Mouse (Mus musculus): ENCODE measurements around the gene Slc19a2. TPM values are rescaled to one million over a fixed set of nuclear protein-coding genes. Genes with fewer than 3 reads are reported as not detected.
"Not testable (repeated sequence)": the region's sequence is repeated elsewhere in the genome, so short reads cannot be mapped to it uniquely, and the experiment has no call there.

Slc19a2 gene
- 10 to 100 TPM; 12.6 to 14.8 TPM for total RNA-seq (2021)
- long read RNA-seq, transcript Slc19a2-201 (6 exons, 3,571 nt): major isoform, 34 of 39 reads
- long read RNA-seq, partial matches to known transcripts: 0 of 39 reads
- long read RNA-seq, other reads (novel, unspliced or antisense): 5 of 39 reads

DNA sequence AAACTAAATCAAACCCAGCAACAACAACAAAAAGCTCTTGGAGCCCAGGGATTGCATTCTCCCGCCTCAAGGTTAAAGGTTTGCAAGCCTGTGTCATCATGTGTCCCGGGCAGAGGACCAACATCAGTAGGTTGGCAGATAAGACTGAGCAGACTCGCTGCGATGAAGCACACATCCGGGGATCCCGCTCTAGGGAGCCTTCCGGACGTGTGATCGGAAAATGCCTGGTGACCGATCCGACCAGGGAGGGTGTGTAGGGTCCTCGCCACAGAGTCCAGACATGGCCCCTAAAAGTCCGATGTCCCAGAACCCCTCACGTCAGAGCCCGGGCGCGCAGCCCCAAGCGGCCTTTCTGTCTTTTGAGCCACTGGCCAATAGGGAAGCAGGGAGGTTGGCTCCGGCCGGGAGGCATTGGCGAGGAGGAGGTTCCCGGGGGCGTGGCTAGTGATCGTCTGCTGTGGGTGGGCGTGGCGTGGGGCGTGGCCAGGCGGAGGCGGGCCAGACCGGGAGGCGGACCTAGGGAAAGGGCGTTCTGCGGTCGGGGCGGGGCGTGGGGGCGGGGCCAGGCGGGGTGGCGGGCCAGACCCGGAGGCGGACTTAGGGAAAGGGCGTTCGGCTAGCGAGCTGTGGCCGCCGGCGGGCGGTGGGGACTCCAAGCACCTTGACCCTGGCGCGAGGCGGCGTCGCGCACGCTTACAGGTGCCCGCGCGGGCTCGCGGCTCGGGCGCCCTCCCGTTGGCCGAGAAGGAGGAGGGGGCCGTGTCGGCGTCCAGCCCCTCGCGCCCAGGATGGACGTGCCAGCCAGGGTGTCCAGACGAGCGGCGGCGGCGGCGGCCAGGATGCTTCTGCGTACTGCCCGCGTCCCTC is at the start of gene Slc19a2:
Slc19a2 (plus strand) TSS at position 582 of the 867 bp plus-strand sequence.
- peak; percentile 95 to 98 for DNase-seq (ENCODE audit: low spot score in 2 of 2)

DNA sequence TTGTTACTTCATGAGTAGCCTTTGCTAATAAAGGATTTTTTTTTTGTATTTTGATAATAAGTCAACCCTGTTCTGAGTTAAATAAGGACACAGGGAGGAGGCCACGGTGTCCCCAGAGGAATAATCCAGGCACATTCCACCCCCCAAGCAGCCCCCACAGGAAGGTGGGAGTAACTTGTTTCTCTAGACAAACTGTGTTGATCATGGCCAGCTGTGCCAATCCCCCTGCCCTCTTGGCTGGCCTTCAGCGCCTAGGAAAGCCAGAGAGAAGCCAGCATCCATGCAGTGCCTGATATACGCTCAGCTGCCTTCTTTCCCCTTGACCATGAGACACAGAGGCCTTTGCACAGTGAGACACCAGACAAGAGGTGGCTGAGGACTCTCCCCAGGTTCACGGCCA is 49.3 kb upstream of the Slc19a2 start:
- no peak for DNase-seq (ENCODE audit: low spot score in 2 of 2)

DNA sequence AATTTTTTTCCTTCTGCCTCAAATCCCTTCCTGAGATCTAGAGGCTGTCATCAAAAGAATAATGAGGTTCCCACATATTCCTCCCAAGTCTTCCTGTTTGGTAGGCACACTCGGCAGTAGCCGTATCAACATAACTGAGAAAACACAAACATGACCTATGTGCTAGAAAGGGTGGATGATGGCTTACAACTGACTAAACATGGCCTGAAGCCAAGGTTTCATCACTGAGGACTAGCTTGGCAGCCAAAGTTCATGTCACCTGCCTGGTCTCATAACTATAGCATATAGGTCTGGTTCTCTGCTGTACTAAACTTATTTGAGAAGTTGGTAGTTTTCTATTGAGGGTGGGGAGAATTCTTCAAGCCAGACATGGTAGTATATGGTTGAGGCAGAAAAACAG is 40.4 kb upstream of the Slc19a2 start:
- no peak for DNase-seq (ENCODE audit: low spot score in 2 of 2)

DNA sequence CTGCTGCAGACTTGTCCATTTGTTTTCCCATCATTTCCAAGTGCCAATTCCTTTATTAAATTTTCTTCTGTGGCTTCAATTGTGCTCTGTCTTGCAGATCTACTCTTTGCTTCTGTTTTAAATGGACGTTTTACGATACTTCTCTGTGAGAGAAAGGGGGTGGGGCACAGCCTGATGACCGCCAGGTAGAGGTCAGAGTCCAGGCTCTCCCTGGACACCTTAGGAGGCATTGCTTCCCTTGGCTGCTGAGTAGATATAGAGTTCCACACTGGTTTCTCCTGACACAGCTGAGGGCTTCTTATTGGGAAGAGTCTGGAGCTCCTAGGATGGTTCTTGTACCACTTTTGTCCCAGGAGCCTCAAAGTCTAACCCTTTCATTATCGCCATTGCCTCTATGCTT is 37.9 kb upstream of the Slc19a2 start:
- DNase-seq (ENCODE audit: low spot score in 2 of 2): no peak

DNA sequence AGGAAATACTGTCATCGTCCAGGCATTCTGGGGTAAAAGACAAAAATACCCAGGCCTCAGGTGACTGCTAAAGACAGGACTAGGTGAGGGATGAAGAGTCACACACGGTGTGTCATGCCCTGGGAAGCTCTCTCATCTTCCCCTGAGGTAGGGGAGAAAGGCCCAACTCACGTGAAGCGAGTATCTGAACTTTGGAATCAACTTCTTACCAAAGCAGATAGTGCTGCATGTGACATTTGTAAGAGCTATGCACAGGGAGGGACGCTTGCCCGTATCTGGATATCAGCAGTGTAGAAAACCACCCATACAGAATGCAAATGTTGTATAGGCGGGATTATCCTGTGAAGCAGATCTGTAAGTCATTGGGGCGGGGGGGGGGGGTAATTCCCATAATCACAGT is 36.2 kb upstream of the Slc19a2 start:
- no peak for DNase-seq (ENCODE audit: low spot score in 2 of 2)

DNA sequence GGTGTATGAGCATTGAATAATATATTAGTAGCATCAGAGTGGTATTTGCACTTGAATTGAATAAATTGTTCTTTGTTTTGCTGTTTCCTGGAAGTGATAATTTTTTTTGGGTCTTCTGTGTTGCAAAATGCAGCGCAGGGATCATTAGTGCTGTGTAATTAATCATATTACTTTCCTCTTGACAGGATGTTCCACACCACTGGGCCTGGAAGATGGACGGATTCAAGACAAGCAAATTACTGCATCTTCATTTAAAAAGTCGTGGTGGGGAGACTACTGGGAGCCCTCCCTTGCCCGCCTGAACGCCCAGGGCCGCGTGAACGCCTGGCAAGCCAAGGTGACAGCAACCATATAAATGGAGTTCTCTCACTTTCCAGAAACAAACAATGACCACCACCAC is 34.7 kb upstream of the Slc19a2 start:
- no peak for DNase-seq (ENCODE audit: low spot score in 2 of 2)

DNA sequence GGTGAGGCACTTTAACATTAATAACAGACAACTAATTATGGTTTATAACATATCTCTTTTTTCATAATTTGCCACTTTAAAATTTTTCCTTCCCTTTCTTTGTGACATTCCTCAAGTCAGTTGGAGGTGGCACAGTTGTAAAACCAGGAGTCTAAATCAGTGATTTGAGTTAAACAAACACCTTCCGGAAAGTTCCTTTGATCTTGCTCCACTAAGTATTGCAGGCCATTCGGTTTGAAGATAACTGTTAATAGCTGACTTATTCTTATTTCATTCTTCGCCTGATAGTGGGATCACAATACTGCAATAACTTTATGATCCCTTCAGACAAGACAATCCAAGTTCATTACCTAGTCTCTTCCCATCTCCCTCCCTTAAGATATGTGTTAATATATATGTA is 33.7 kb upstream of the Slc19a2 start:
- no peak for DNase-seq (ENCODE audit: low spot score in 2 of 2)

DNA sequence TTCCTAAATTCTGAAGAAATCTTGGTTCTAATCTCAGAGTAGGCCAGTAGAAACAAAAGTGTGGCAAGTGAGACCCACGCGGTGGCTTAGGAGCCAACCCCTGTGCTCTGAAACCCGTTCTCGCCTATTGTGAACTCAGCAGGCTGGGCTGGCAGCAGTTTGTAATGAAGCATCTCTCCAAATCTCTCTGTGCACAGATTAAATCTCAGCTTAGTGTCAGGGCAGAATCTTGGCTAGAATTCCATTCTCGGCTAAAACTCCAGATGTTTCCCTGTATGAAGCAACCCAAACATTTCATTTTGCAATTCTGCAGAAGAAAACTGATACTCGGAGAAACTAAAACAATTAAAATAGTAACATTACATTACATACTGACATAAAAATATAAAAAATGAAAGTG is 33.3 kb upstream of the Slc19a2 start:
- no peak for DNase-seq (ENCODE audit: low spot score in 2 of 2)

DNA sequence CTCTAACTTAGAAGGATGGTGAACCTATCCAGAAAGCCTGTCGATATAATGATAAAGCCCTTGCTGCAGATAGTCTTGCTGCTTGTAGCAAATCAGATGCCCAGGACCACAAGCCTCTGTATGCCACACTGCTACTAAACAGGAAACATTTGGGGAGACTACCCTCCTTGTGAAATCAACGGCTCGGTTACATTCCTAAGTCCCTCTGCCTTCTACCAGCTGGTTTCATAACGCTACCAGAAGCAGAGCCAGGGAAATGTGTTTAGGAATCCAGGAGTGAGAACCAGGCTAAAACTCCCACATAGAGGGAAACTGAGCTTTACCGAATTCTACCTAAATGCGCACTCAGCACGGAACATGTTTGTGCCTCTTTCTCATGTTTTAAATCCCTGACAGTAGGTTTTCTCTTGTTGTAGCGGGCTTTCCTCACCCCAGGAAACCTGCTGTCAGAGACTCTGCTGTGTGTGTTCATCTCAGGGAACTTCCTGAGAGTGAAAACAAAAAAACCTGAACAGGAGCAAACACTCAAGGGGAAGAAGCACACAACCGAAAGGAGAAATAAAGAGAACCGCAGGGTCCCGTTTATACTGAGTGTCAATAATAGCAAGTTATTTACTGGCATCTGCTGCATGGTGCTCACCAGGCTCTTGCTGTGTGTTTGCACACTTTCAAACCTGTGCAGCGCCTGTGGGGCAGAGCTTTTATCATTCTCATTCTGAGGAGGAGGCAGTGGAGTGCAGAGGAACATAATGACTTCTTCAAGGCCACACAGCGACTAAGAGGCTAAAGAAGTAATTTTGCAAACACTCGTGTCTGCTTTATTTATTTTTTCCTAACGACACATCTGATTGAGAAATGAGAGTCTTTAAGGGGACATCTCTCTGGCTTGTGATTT is 30.8 kb upstream of the Slc19a2 start:
- DNase-seq (ENCODE audit: low spot score in 2 of 2): peak in 1 of 2 experiments; percentile 46

DNA sequence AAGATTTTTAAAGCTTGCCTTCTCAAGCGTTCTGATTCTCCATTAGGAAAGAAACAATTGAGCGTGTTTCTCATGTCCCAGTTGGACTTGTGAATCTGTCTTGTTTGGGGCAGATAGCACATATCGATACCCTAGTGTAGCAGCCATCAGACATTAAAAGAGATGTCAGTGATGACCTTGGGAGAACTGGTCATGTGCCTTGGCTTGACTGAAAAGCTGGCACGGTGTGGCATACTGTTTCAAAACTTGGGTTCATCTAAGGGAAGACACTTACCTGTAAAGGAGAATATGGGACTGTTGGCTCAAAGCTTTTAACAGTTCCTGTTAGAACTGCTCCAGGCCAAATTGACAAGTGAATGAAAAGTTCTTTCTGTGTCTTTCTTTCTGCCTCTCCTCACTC is 28.6 kb upstream of the Slc19a2 start:
- no peak for DNase-seq (ENCODE audit: low spot score in 2 of 2)

DNA sequence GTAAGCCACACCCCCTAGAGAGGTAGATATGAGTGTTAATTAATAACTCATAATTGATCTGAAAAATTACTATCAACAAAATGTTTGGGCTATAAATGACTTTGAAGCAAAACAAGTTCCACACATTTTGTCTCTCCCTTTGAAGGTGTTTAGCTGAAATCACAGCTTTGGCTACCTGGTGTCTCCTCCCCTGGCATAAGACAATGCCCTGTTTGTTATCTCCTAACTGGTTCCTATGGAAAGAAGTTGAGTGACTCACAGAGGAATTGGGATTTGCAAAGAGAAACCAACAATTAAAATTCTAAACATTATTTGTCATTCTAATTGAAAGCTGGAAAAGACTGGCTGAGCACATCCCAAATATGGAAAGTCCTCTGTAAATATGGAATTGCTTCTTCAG is 25.8 kb upstream of the Slc19a2 start:
- no peak for DNase-seq (ENCODE audit: low spot score in 2 of 2)

DNA sequence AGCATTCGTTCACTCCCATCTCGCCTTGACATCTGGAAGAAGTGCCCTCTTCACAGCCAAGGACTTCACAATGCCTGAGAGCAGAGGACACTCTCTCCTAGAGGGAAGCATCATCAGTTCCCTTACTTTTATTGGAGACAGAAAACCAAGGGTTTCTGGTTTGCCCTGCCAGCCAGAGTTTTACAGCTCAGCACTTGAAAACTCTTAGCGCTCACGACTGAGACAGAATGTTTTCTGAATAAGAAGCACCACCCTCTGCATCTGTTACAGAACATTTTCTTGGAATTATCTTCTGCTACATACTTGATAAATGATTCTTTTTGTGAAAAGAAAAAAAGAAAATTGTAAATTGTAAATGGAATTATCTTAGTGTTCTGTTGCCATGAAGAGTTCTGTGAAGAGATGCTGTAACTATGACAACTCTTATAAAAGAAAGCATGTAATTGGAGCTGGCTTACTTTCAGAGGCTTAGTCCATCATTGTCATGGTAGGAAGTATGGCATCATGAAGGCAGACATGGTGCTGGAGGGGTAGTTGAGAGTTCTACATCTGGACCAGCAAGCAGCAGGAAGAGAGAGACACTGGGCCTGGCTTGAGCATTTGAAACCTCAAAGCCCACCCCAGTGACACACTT is 16.8 kb upstream of the Slc19a2 start:
- not testable (repeated sequence) for DNase-seq (ENCODE audit: low spot score in 2 of 2)

DNA sequence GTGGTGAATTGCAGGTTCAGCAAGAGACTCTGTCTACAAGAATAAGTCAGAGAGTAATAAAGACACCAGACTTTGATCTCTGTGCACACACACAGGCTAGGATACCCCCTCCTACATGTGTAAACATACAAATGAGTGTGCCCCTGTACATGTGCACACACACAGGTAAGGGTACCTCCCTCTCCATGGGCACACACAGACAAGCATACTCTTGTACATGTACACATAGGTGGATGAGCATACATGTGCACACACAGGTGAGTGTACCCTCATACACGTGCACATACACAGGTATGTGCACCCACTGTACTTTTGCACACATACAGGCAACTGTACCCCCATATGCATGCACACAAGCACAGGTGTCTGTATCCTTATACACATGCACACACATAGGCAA is 15.4 kb upstream of the Slc19a2 start:
- DNase-seq (ENCODE audit: low spot score in 2 of 2): no peak

DNA sequence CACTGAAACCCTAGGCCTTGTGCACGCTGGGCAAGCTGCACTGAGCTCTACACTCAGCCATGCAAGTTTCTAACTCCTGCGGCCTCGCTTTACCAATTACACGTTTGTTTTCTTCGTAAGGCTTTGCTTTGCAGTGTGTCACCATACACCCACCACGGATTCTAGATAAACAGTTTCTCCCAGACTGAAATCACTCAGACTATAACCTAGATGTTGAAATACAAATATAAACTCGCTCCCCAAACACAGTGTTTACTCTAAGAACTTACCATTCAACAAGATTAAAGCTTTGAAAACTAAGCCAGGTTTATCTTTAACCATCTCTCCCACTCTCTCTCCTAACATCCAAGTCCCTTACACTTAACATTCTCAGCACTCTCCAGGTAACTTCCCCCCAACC is 13.8 kb upstream of the Slc19a2 start:
- DNase-seq (ENCODE audit: low spot score in 2 of 2): no peak

DNA sequence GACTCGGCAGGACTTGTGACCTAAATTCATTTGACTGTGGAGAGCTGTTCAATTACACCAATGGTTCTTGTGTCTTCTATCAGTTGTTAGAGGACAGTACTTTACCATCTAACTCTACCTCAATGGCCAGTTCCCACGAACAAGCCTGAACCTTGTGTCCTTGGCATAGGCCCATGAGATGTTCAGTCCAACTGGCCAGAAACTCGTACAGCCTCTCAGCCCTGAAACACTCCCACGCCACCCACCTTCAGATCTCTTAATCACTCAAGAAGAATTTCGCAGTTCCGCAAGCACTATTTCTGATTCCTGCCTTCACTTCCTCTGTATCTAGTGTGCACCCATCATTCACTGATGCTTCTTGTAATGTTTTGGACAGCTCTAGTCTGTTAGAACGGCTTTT is 12.8 kb upstream of the Slc19a2 start:
- DNase-seq (ENCODE audit: low spot score in 2 of 2): no peak

DNA sequence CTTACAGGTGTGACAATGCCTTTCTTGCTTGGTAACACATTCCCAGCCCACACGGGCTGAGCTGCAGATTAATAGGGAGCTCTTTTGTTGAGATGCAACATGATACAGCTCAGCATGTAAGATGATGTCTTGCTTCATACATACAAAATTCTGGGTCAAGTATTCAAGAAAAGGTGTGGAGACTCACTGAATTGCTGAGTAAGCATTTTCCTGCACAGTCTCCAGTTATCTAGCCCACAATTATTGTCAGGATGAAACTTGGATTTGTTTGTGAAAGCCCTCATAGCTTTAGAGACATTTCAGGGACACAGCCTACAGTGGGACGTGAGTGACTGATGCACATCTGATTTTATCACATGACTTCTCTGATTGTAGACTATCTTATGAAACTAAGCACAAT is 7.4 kb upstream of the Slc19a2 start:
- no peak for DNase-seq (ENCODE audit: low spot score in 2 of 2)

DNA sequence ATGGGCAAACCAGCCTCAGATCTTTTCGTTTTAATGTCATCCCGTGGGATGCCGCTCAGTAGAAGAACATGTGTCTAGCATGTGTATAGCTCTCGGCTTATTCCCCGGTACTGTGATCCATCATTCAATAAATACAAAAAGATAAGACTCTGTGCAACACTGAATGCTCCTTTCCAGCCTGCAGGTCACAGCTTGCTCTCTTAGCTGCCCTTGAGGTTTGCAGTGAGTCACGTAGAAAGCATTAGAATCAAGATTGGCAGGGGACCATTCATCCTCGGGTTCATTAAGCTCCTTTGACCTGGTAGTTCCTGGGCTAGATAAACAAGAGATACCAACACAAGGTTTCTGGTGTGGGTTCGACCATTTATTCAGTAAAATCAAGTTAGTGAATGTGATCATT is 6.0 kb upstream of the Slc19a2 start:
- DNase-seq (ENCODE audit: low spot score in 2 of 2): no peak

DNA sequence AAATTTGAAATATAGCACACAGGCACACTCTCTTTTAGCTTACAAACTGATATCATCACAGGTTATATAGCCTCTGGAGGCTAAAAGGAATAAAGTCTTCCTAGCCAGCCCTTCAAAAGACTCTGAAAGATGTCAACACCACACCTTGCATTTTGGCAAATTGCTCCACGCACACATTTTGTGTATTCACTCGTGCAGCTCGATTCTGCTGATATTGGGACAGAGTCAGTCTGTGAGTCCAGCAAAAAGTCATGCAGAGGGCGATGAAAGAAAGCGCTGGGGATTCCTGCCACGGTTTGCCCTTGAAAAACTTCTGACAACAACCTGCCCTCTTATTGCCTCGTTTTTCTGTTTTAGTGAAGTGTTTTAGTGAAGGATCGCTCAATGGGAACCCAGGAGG is 1.4 kb upstream of the Slc19a2 start:
- no peak for DNase-seq (ENCODE audit: low spot score in 2 of 2)

DNA sequence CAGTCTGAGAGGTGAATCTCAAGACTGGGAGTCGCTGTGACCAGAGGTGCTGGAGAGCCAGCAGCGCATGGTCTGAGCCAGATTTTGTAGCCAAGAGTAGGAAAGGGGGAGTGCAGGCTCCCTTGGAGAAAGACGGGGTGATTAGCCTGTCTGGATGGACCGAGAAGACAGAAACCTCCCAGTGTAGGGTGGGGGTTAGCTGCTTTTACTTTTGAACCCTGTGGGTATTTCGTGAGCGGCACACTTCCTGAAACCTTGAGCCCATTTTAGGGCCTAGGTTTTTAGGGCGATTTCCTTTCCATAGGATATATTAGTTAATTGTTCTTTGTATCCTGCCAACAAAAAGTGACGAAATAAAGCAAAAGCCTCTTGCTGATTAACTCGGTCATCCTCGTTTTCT is 875 bp upstream of the Slc19a2 start:
- DNase-seq (ENCODE audit: low spot score in 2 of 2): no peak

DNA sequence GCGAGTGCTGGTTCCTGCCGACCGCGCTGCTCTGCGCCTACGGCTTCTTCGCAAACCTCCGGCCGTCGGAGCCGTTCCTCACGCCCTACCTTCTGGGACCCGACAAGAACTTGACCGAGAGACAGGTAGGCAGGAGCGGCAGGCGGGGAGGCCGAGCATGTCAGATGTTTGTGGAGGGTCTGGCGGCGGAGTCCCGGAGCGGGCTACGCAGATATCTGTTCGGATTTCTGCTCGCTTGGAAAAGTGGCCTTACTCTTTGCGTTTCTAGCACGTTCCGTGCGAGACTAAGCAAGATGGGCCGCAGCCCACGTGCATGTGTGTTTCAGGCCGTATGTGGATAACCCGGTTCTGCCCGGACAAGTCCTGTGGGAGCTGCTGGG is 476 bp downstream of the Slc19a2 start:
- peak in 1 of 2 experiments; percentile 34 for DNase-seq (ENCODE audit: low spot score in 2 of 2)

DNA sequence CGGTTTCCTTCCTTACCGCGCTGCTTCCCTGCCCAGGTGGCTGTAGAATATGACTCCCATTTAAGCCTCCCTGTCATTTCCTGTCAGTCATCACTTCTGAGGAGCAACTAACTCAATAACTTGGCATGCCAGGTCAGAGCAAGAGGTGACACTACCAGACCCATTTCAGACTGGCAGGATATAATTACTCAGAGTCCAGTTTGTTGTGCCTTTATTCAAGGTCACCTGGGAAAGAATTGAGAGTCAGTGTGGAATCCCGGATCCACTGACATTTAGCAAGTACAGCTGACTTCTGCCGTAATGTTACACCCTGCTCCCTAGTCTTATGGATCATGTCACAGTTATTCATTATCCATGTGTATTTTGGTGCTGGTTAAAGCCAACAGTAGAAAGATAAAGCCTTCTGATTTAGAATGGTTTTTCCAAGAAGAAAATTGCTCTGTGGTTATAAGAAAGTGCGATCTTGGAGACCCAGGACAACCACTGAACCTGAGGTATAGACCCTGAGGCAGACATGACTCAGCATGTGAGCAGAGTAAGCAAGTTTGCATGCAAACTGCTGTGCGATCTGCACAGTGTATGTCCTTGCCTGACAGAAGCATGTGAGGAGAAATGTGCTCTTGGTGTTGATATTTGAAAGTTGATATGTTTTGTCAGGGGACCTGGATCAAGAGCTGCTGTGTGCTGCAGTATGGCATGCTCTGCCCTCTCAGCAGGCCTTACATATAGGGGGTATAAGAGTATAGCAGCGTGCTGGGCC is 1.7 kb downstream of the Slc19a2 start:
- no peak for DNase-seq (ENCODE audit: low spot score in 2 of 2)

All from layer of hippocampus, adult 18-20 months (tissue).